Mouse (Mus musculus): ENCODE data around the gene Lce1b. TPM values are rescaled to one million over a fixed set of nuclear protein-coding genes. Genes with fewer than 3 reads are reported as not detected.

Lce1b gene
- total RNA-seq (2012; rRNA removed) (not detected in 2 replicates), total RNA-seq (2014; rRNA removed) (not detected in 2 replicates), polyA plus RNA-seq (2012; ENCODE audit: insufficient read length, low read depth) (not detected in 2 replicates)

- TF ChIP-seq PAX5 (IDR thresholded peaks at IDR 0.05; ENCODE audit: low read length) = no peak
- no peak for TF ChIP-seq BHLHE40 (IDR thresholded peaks at IDR 0.05; ENCODE audit: low read depth, low read length)
- TF ChIP-seq RCOR1 (conservative IDR thresholded peaks at IDR 0.05; ENCODE audit: low read depth, low read length) = no peak
- Histone ChIP-seq H3K9me3 (replicated peaks; ENCODE audit: low read length) (no peaks in the 10 kb centered on the region), H3K4me1 (ENCODE audit: control insufficient read depth in 1 of 2, insufficient read depth in 2 of 2) (no peaks in the 10 kb centered on the region), H3K4me2 (ENCODE audit: insufficient read depth, low read depth, poor library complexity, severe bottlenecking) (no peak within 1 kb of the TSS), H3K27ac (ENCODE audit: insufficient read depth, low read depth) (no peak within 1 kb of the TSS), H3K27me3 (replicated peaks) (no peaks in the 10 kb centered on the region), H3K36me3 (replicated peaks in 1 of 2; ENCODE audit: control insufficient read depth in 1 of 2, insufficient read depth in 1 of 2, low read length in 1 of 2) (no peaks in the 10 kb centered on the region), H3K79me2 (replicated peaks; ENCODE audit: control insufficient read depth, extremely low read depth, insufficient read depth, poor library complexity, severe bottlenecking) (no peaks in the 10 kb centered on the region), H3K9ac (ENCODE audit: insufficient read depth, low read depth) (no peak within 1 kb of the TSS), H3K4me3 (replicated peaks in 1 of 3; ENCODE audit: low read depth in 2 of 3, low read length in 2 of 3, poor library complexity in 1 of 3) (no peak within 1 kb of the TSS)
- in situ Hi-C loops (cut with MboI; ENCODE audit: low pct_ligation_motif_present, low pct_unique_long_range_greater_than_20kb, low sequenced_read_pairs) = no loop called here
- no peak for DNase-seq (ENCODE audit: extremely low read depth)
- dilution Hi-C loops (cut with MboI; ENCODE audit: extremely low pct_ligation_motif_present, extremely low pct_unique_long_range_greater_than_20kb, low sequenced_read_pairs) = no loop called here
These were observed at the start of gene Lce1b for GRCm38 (mm10) chr3:92656826-92657225. Gene Lce1b, minus strand, starts transcription at chr3:92656926.

GRCm38 (mm10) chr3:92694613-92695012 is 37.9 kb upstream of the Lce1b start:
- no peak for TF ChIP-seq UBTF (IDR thresholded peaks at IDR 0.05; ENCODE audit: low read depth, low read length)
- no peak for TF ChIP-seq EP300 (IDR thresholded peaks at IDR 0.05; ENCODE audit: low read length)
- TF ChIP-seq TBP (conservative IDR thresholded peaks at IDR 0.05; ENCODE audit: low read depth, low read length) = no peak
- no peak for TF ChIP-seq ZKSCAN1 (IDR thresholded peaks at IDR 0.05; ENCODE audit: borderline replicate concordance, low read depth, low read length)
- no peak for TF ChIP-seq CHD2 (IDR thresholded peaks at IDR 0.05; ENCODE audit: low read length)
- no peak for TF ChIP-seq MAZ (IDR thresholded peaks at IDR 0.05; ENCODE audit: low read depth, low read length)
- TF ChIP-seq BHLHE40 (IDR thresholded peaks at IDR 0.05; ENCODE audit: low read depth, low read length) = no peak
- TF ChIP-seq MXI1 (IDR thresholded peaks at IDR 0.05; ENCODE audit: low read depth, low read length) = no peak
- no peak for TF ChIP-seq PAX5 (IDR thresholded peaks at IDR 0.05; ENCODE audit: low read length)
- no peak for TF ChIP-seq HCFC1 (IDR thresholded peaks at IDR 0.05; ENCODE audit: low read depth, low read length)
- no peak for TF ChIP-seq SMC3 (IDR thresholded peaks at IDR 0.05; ENCODE audit: low read depth, low read length)
- no peak for TF ChIP-seq NELFE (IDR thresholded peaks at IDR 0.05; ENCODE audit: low read depth, low read length)
- TF ChIP-seq ETS1 (conservative IDR thresholded peaks at IDR 0.05; ENCODE audit: low read depth, low read length) = no peak
- TF ChIP-seq CTCF (conservative IDR thresholded peaks at IDR 0.05 in 1 of 2, IDR thresholded peaks at IDR 0.05 in 1 of 2; ENCODE audit: low read depth in 2 of 2, low read length in 2 of 2) = no peak
- no peak for TF ChIP-seq RAD21 (IDR thresholded peaks at IDR 0.05; ENCODE audit: low read depth, low read length)
- no peak for TF ChIP-seq USF1 (IDR thresholded peaks at IDR 0.05; ENCODE audit: low read depth, low read length)
- TF ChIP-seq TCF12 (IDR thresholded peaks at IDR 0.05; ENCODE audit: low read depth, low read length) = no peak
- no peak for DNase-seq (ENCODE audit: extremely low read depth)
- in situ Hi-C loops (cut with MboI; ENCODE audit: low pct_ligation_motif_present, low pct_unique_long_range_greater_than_20kb, low sequenced_read_pairs) (no loop called here), dilution Hi-C loops (cut with MboI; ENCODE audit: extremely low pct_ligation_motif_present, extremely low pct_unique_long_range_greater_than_20kb, low sequenced_read_pairs) (no loop called here)
- H3K9me3 ChIP-seq (replicated peaks; ENCODE audit: low read length) = no peaks in the 10 kb centered on the region
- H3K79me2 ChIP-seq (replicated peaks; ENCODE audit: control insufficient read depth, extremely low read depth, insufficient read depth, poor library complexity, severe bottlenecking) = no peaks in the 10 kb centered on the region
- no peaks in the 10 kb centered on the region for H3K4me1 ChIP-seq (ENCODE audit: control insufficient read depth in 1 of 2, insufficient read depth in 2 of 2)
- no peak overlapping the region for H3K9ac ChIP-seq (ENCODE audit: insufficient read depth, low read depth)
- no peaks in the 10 kb centered on the region for H3K36me3 ChIP-seq (replicated peaks in 1 of 2; ENCODE audit: control insufficient read depth in 1 of 2, insufficient read depth in 1 of 2, low read length in 1 of 2)
- no peak overlapping the region for H3K27ac ChIP-seq (ENCODE audit: insufficient read depth, low read depth)
- no peak overlapping the region for H3K4me2 ChIP-seq (ENCODE audit: insufficient read depth, low read depth, poor library complexity, severe bottlenecking)
- H3K27me3 ChIP-seq (replicated peaks) = no peaks in the 10 kb centered on the region
- no peak overlapping the region for H3K4me3 ChIP-seq (replicated peaks in 1 of 3; ENCODE audit: low read depth in 2 of 3, low read length in 2 of 3, poor library complexity in 1 of 3)

All from CH12.LX (cell line).